Mouse (Mus musculus): ENCODE results near the gene Elmo3. TPM values are rescaled to one million over a fixed set of nuclear protein-coding genes. Genes with fewer than 3 reads are reported as not detected.

Gene Elmo3
- 8.9 TPM in 2 replicates for polyA plus RNA-seq (2015; fragmentation: Nextera tagmentation; extraction: Ambion mirVana)

DNA sequence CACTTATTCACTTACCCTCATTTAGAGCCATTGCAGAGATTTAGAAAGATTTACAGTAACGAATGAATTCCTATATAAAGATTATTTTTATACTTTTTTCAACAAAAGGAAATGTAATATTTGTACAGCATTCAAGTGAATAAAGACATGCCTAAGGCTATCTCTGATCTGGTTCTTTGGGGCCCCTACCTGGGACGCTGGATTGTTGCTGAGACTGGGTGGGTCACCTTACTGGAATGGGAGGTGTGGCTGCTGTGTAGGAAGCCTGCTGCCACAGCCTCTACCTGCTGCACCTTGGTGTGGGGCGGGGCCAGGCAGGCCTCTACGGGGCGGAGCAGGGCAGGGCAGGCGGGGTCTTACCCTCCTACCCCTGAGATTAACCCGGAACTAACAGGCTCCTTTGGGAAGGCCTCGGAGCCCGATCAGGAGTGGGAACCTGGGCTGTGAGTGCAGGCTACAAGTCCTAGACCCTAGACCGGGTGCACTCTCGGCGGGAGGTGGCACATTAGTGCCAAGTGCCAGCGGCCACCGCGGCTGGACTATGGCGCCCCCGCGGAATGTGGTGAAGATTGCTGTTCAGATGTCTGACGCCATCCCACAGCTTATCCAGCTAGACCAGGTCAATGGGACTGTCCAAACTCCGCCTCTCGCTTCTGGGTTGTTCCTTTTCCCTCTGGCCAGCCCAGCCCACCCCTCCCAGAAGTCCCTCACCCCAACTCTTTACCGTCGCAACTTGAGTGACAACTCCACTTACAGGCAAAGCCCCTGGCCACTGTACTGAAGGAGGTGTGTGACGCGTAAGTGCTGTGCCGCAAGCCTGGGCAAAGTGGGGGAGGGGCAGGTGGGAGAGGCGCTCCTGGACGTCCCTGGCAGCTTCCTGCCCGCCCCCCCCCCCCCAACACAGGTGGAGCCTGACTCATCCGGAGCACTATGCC, at the start of gene Elmo3:
Gene Elmo3, plus strand, starts transcription at position 391 of the 935 bp plus-strand sequence.
- H3K9me3 ChIP-seq, result no peaks in the 10 kb centered on the region
- peaks cover 28% of the 10 kb centered on the region for H3K4me1 ChIP-seq
- H3K27ac ChIP-seq, result peak within 1 kb of the TSS; percentile 83
- H3K4me3 ChIP-seq, result peak within 1 kb of the TSS; percentile 38
- H3K9ac ChIP-seq, result peak within 1 kb of the TSS; percentile 42
- H3K27me3 ChIP-seq, result no peaks in the 10 kb centered on the region
- WGBS, result 6% methylated on average over 27 of the region's 30 CpGs
- ATAC-seq (ENCODE audit: insufficient number of reproducible peaks, low FRiP score, low TSS enrichment, low read depth), result peak; percentile 64
- peak within 1 kb of the TSS; percentile 75 for H3K4me2 ChIP-seq
- H3K36me3 ChIP-seq, result peaks cover 66% of the 10 kb centered on the region

DNA sequence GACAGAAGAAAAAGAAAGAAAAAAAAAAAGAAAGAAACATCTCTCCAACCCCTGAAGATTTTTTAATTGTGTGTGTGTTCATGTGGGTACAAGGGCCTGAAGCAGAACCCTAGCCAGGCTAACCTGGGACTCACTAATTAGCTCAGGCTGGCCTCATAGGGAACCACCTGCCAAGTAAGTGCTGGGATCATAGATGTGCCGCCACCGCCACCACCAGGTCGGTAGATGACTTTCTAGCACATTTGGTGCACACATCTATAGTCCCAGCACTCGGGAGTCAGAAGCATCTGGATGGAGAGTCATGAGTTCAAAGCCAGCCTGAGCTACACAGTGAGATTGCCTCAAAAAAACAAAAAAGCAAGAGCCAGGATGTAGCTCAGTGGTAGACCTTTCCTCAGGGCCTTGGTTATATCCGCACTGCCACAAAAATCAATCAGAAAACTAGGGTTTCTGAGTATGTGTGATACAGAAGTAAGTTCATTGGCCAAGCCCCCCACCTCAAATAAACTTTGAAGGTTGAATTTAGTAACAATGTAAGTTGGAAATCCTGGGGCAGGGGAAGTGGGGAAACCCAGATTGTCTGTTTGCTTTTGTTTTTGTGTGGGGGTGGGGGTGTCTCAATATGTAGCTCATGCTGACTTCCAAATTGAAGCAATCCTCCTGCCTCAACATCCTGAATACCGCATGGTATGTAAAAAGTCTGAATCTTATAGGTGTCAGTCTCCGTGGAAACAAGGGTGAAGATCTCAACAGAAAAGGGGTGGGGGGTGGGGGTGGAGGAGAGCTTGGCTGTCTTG, 47.9 kb upstream of the Elmo3 start:
- Histone ChIP-seq H3K4me3 (no peak overlapping the region), H3K9ac (no peak overlapping the region), H3K4me2 (no peak overlapping the region), H3K27ac (no peak overlapping the region), H3K9me3 (no peaks in the 10 kb centered on the region), H3K27me3 (peaks cover 53% of the 10 kb centered on the region), H3K36me3 (peaks cover 10% of the 10 kb centered on the region), H3K4me1 (peaks cover 43% of the 10 kb centered on the region)
- WGBS, result 64% methylated on average over 7 of the region's 7 CpGs
- ATAC-seq (ENCODE audit: insufficient number of reproducible peaks, low FRiP score, low TSS enrichment, low read depth), result no peak

DNA sequence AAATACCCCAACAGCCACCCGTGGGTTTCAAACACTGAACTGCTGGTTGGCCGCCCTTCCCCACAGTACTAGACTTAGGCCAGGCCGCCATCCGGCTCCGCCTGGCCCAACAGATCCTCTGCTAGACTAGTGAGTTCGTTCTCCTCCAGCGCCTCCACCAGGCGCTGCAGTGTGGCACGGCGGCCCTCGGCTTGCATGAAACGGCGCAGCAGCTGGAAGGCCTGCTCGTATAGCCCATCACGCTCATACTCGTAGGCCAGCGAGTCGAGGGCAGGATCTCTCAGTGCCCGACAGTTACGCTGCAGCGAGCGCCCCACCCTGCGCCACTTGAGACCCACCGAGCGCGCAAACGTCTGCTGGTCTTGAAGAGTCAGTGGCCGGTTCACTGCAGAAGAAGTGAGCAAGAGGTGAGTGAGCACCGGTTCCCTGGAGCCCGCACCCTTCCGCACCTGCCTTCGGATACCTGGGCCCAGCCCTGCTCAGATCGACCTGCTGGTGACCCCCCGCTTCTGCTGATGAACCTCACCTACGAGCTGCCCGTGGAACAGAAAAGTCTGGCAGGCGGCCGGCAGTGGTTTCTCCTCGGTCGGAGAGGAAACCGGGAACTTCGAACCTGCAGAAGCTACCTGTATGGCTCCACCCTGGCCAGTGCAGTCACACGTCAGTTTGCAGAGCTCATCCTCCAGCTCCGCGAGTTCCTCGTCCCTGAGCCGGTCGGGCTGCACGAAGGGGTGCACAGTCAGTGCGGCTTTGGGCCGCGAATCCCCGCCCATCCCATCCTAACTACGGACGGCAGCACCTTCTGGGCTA, 46.3 kb upstream of the Elmo3 start:
- Histone ChIP-seq H3K27me3 (peaks cover 62% of the 10 kb centered on the region), H3K9me3 (no peaks in the 10 kb centered on the region), H3K4me2 (peak overlapping the region; percentile 78), H3K36me3 (no peaks in the 10 kb centered on the region), H3K4me3 (peak overlapping the region; percentile 38), H3K27ac (no peak overlapping the region), H3K4me1 (peaks cover 35% of the 10 kb centered on the region), H3K9ac (no peak overlapping the region; the same call in 1 of the 2 replicates)
- 6% methylated on average over 55 of the region's 55 CpGs for WGBS
- ATAC-seq (ENCODE audit: insufficient number of reproducible peaks, low FRiP score, low TSS enrichment, low read depth), result no peak

DNA sequence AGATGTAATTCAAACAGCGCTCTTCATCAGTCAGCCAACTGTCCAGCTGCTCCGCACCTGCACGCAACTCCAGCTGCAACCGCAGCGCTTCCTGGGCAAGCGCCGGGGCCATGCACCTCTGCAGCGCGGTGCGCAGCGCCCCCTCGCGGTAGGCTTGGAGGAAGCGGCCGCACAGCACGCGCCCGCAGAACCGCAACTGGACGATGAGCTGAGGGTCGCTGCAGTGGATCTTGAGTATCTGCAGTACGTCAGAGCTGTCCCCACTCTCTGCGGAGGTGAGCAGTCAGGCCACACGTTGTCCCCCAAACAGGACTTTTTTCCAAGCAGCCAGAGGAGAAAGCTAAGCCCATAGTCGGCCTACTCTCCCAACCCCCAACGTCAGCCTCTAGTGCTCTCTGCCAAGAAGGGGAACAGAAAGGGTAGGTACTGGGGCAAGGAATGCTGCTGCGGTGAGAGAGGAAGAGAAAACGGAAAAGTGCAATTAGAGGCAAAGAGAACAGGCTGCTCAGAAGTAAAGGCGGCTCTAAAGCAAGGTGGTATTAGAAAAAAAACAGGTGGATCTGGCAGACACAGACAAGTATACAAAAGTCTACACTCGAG, 45.6 kb upstream of the Elmo3 start:
- Histone ChIP-seq H3K4me2 (peak overlapping the region; percentile 78), H3K9me3 (no peaks in the 10 kb centered on the region), H3K36me3 (no peaks in the 10 kb centered on the region), H3K4me3 (peak overlapping the region; percentile 38), H3K4me1 (peaks cover 33% of the 10 kb centered on the region), H3K27ac (no peak overlapping the region), H3K9ac (no peak overlapping the region; the same call in 1 of the 2 replicates), H3K27me3 (peaks cover 63% of the 10 kb centered on the region)
- WGBS, result 3% methylated on average over 30 of the region's 30 CpGs
- ATAC-seq (ENCODE audit: insufficient number of reproducible peaks, low FRiP score, low TSS enrichment, low read depth), result no peak

DNA sequence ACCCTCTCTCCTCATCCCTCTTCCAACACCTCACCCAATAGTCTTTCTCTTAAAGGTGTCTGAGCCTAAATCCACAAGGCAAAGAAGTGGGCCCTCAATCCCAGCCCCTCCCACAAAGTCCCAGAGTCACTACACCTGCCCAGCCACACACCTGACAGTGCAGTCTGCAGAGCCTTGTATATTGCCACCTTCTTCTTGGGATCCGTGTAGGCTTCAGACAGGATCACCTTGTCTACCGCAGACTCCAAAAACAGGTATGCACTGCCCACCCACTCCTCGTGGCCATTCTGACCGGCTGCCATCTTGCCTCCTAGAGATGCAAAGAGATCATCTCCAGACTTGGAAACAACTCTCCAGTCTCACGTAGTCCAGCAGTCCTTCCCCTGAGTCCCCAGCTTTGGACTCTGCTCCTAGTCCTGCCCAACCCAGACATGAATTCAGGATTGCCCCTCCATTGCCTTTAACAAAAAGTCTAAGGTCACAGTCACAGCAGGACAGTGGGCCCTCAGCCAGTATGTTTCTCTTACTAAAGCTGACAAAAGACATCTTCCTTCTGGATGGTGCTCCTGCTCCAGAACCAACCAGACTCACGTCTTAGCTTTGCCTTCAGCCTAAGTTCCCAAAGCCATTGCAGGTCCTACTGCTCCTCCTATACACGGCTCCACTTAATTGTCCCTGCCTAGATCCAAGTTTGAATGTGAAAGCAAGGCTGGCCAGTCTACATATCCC, 44.9 kb upstream of the Elmo3 start:
- H3K36me3 ChIP-seq, result no peaks in the 10 kb centered on the region
- peaks cover 65% of the 10 kb centered on the region for H3K27me3 ChIP-seq
- no peak for ATAC-seq (ENCODE audit: insufficient number of reproducible peaks, low FRiP score, low TSS enrichment, low read depth)
- H3K4me1 ChIP-seq, result peaks cover 33% of the 10 kb centered on the region
- H3K27ac ChIP-seq, result no peak overlapping the region
- H3K4me3 ChIP-seq, result no peak overlapping the region
- no peak overlapping the region for H3K4me2 ChIP-seq
- no peak overlapping the region for H3K9ac ChIP-seq
- H3K9me3 ChIP-seq, result no peaks in the 10 kb centered on the region
- WGBS, result 61% methylated on average over 7 of the region's 7 CpGs

DNA sequence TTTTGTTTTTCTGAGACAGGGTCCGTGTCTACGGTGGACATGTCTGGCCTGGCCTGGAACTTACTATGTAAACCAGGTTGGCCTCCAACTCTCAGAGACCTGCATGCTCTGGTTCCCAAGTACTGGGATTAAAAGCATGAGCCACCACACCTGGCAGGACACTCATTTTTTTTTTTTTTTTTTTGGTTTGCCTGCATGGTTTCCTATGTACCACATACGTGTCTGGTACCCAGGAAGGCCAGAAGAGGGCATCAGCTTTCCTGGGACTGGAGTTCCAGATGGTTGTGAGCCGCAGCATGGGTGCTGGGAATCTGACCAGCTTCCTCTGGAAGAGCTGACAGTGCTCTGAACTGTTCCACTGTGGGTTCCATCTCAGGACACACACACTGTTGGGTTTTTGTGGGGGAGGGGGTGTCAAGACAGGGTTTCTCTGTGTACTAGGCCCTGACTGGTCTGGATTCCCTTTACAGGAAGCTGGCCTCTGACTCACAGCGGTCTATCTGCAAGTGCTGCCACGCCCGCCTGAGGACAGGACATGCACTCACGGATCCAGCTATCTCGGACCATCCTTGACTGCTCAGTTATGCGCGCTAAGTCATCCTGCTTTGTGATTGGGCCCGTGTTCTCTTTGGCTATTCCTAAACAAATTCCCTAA, 43.9 kb upstream of the Elmo3 start:
- Histone ChIP-seq H3K4me2 (no peak overlapping the region), H3K9me3 (no peaks in the 10 kb centered on the region), H3K4me1 (peaks cover 31% of the 10 kb centered on the region), H3K27ac (no peak overlapping the region), H3K9ac (no peak overlapping the region), H3K4me3 (no peak overlapping the region), H3K36me3 (no peaks in the 10 kb centered on the region), H3K27me3 (peaks cover 64% of the 10 kb centered on the region)
- 85% methylated on average over 12 of the region's 12 CpGs for WGBS
- ATAC-seq (ENCODE audit: insufficient number of reproducible peaks, low FRiP score, low TSS enrichment, low read depth), result no peak

DNA sequence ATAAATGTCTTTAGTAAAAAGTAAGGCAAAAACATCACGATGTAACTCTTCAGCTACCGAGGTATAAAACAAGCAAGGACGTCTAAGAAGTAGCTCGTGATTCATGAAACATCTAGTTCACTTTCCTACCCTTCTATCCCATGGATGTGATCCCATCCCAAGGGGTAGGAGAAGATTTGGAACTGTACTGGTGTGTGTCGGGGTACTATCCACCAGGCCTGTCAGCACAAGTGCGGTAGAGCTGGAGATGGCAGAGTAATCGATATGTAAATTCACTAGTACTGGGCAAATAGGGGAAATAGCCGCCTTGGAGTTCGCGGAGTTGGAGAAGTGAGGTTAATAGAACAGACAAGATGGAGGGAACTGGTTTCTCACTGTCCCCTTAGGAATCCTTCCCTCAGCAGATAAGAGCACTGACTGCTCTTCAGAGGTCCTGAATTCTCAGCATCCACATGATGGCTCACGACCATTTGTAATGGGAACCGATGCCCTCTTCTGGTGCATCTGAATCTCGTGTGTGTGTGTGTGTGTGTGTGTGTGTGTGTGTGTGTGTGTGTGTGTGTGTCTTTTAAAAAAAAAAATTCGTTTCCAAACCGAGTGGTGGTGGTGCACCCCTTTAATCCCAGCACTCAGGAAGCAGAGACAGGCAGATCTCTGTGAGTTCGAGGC, 42.0 kb upstream of the Elmo3 start:
- Histone ChIP-seq H3K27me3 (peaks cover 71% of the 10 kb centered on the region), H3K9ac (no peak overlapping the region), H3K4me3 (peak overlapping the region; percentile 68), H3K9me3 (no peaks in the 10 kb centered on the region), H3K27ac (no peak overlapping the region), H3K36me3 (no peaks in the 10 kb centered on the region), H3K4me1 (peaks cover 36% of the 10 kb centered on the region), H3K4me2 (peak overlapping the region; percentile 86)
- whole genome bisulfite sequencing, result 39% methylated on average over 16 of the region's 16 CpGs
- no peak for ATAC-seq (ENCODE audit: insufficient number of reproducible peaks, low FRiP score, low TSS enrichment, low read depth)

DNA sequence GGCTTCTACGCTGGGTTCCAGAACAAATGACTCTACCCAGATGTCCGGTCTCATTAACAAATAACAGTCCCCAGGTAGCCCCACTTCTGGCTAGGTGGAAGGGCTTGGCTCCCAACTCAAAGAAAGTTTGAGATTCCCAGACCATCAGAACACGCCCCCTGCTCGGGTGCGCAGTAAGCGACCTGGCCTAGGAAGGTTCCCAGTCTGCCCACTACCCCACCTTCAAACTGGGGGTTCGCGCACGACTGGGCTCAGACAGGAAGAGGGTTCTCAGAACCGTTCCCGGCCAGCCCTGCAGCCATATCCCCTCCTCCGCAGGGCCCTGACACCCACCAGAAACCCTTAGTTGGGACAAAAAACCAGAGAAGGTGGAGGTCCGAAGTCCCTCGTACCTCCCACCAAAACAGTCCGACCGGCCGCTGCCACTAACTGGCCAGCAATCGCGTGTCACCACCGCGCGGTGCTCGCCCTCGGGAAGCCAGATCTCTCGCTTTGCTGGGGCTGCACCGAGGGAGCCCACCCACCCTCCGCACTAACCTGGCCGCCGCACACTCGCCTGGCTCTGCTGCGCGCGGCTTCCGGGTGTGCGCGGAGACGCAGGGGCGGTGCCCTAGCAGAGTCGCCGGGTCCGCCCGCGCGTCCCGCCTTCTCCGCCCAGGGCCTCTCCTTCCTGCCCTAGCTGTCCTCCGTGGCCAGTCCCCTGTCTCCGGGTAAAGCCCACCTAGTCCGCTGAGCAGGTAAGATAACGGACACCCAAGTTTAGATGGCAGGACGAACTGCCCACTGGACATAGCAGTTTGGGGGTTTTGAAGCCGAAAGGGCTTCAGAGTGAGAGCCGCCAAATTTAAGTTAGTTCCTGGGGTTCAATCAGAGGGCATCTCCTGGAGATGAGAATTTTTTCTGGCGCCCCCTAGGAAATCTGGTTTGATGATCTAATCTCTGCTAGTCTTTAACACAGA, 41.1 kb upstream of the Elmo3 start, which contains the start of the genes Tradd and Fbxl8:
Gene Tradd, minus strand, starts transcription at position 586 of the 959 bp plus-strand sequence.
Gene Fbxl8, plus strand, starts transcription at position 625 of the 959 bp plus-strand sequence.
- Histone ChIP-seq H3K4me1 (peaks cover 38% of the 10 kb centered on the region), H3K9me3 (no peaks in the 10 kb centered on the region), H3K4me3 (peak within 1 kb of the TSS; percentile 68), H3K36me3 (no peaks in the 10 kb centered on the region), H3K27me3 (peaks cover 71% of the 10 kb centered on the region), H3K9ac (peak within 1 kb of the TSS; percentile 51), H3K27ac (no peak within 1 kb of the TSS; the same call in 1 of the 2 replicates), H3K4me2 (peak within 1 kb of the TSS; percentile 86)
- 2% methylated on average over 54 of the region's 54 CpGs for WGBS
- no peak for ATAC-seq (ENCODE audit: insufficient number of reproducible peaks, low FRiP score, low TSS enrichment, low read depth)

DNA sequence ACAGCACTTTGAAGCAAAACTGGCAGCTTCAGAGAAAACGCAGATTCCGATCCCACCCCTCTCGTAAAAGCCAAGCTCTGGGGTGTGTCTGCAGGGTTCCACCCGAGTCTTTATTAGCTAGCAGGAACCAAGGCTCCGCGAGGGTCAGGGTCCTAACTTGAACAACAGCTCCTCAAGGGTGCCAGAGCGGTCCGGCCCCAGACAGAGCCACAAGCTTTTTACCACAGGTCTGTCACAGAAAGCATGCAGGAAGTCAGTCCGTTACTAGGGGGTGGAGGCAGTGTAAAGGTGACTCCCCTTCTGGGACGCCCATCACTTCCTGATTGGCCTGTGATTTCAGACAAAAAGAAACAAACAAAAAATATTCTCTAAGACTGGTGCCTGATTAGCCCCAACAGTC, 40.3 kb upstream of the Elmo3 start:
- Histone ChIP-seq H3K27me3 (peaks cover 72% of the 10 kb centered on the region), H3K36me3 (no peaks in the 10 kb centered on the region), H3K4me1 (peaks cover 38% of the 10 kb centered on the region), H3K27ac (no peak overlapping the region), H3K9ac (no peak overlapping the region), H3K4me3 (peak overlapping the region; percentile 68), H3K4me2 (peak overlapping the region; percentile 86), H3K9me3 (no peaks in the 10 kb centered on the region)
- no peak for ATAC-seq (ENCODE audit: insufficient number of reproducible peaks, low FRiP score, low TSS enrichment, low read depth)
- 5% methylated on average over 10 of the region's 10 CpGs for WGBS
